Comparison of ENCODE assay signal across 8 mouse cellular contexts in genomic region chr17:50510279-50510678, GRCm38 (mm10). TPM values are rescaled to one million over a fixed set of nuclear protein-coding genes. Genes with fewer than 3 reads are reported as not detected.
DNase-seq lines count a peak whose midpoint lies in the region; ATAC-seq and TF ChIP-seq lines count a peak whose summit lies in the region.

No protein-coding gene starts in this region.

- no peak for DNase-seq in heart, postnatal 0 days (ENCODE audit: low spot score)
- no peak for DNase-seq in heart, postnatal 36 days
- DNase-seq in hindbrain, postnatal 0 days (ENCODE audit: low spot score) = no peak
- DNase-seq in right cerebral cortex, postnatal 10 days (ENCODE audit: low spot score in 2 of 2) = no peak
- DNase-seq in thymus, adult 18-20 months = no peak
- DNase-seq in right cerebral cortex, postnatal 36 days (ENCODE audit: low spot score in 2 of 2) = no peak

- peak overlapping the region; percentile 85 for H3K9ac ChIP-seq in heart, postnatal 0 days (replicated peaks; ENCODE audit: low read depth, low read length)
- H3K9ac ChIP-seq in hindbrain, postnatal 0 days (replicated peaks; ENCODE audit: low read length) = peak overlapping the region; percentile 61
- H3K9ac ChIP-seq in midbrain, embryonic 16.5 days (ENCODE audit: low read depth, low read length) = peak overlapping the region; percentile 99

- no peaks in the 10 kb centered on the region for H3K36me3 ChIP-seq in heart, postnatal 0 days (replicated peaks; ENCODE audit: control insufficient read depth, insufficient read depth, low read length)
- H3K36me3 ChIP-seq in hindbrain, postnatal 0 days (ENCODE audit: insufficient read depth, low read length) = no peaks in the 10 kb centered on the region
- H3K36me3 ChIP-seq in midbrain, embryonic 16.5 days (ENCODE audit: control insufficient read depth, insufficient read depth, low read length) = no peaks in the 10 kb centered on the region

- no peaks in the 10 kb centered on the region for H3K9me3 ChIP-seq in heart, postnatal 0 days (replicated peaks; ENCODE audit: control insufficient read depth, low read length)
- H3K9me3 ChIP-seq in hindbrain, postnatal 0 days (ENCODE audit: low read length) = no peaks in the 10 kb centered on the region
- H3K9me3 ChIP-seq in midbrain, embryonic 16.5 days (replicated peaks; ENCODE audit: control insufficient read depth, low read length, poor library complexity, severe bottlenecking) = no peaks in the 10 kb centered on the region

- TF ChIP-seq CTCF in heart, postnatal 0 days (IDR thresholded peaks at IDR 0.05; ENCODE audit: low read depth) = no peak
- no peak for TF ChIP-seq CTCF in cortical plate, adult 2 months (IDR thresholded peaks at IDR 0.05; ENCODE audit: extremely low read depth, insufficient read depth, low read length)
- no peak for TF ChIP-seq CTCF in hindbrain, postnatal 0 days (IDR thresholded peaks at IDR 0.05; ENCODE audit: low read depth)

- H3K27ac ChIP-seq in heart, postnatal 0 days (ENCODE audit: low read depth) = peak overlapping the region; percentile 78; the same call in 1 of the 2 replicates
- H3K27ac ChIP-seq in cortical plate, adult 2 months (ENCODE audit: insufficient read depth, low read length) = 0 out of 2 replicates have a peak overlapping the region, but pooled peaks have one; percentile 96
- peak overlapping the region; percentile 62; the same call in 1 of the 2 replicates for H3K27ac ChIP-seq in hindbrain, postnatal 0 days
- peak overlapping the region; percentile 95 for H3K27ac ChIP-seq in midbrain, embryonic 16.5 days (ENCODE audit: low read length)

- H3K4me1 ChIP-seq in heart, postnatal 0 days (ENCODE audit: control insufficient read depth, insufficient read depth) = peaks cover 12% of the 10 kb centered on the region
- H3K4me1 ChIP-seq in cortical plate, adult 2 months (ENCODE audit: control insufficient read depth, insufficient read depth, low read length) = peaks cover 5% of the 10 kb centered on the region
- peaks cover 6% of the 10 kb centered on the region; the same call in 1 of the 2 replicates for H3K4me1 ChIP-seq in hindbrain, postnatal 0 days (ENCODE audit: insufficient read depth, low read length)
- H3K4me1 ChIP-seq in midbrain, embryonic 16.5 days (ENCODE audit: control insufficient read depth, insufficient read depth, low read length) = peaks cover 31% of the 10 kb centered on the region

- intact Hi-C loops in heart, postnatal 36 days (cut with DNase I) = no loop called here

- no peaks in the 10 kb centered on the region for H3K27me3 ChIP-seq in heart, postnatal 0 days (ENCODE audit: control insufficient read depth, insufficient read depth, low read length)
- H3K27me3 ChIP-seq in hindbrain, postnatal 0 days (ENCODE audit: insufficient read depth, low read length) = no peaks in the 10 kb centered on the region
- no peaks in the 10 kb centered on the region for H3K27me3 ChIP-seq in midbrain, embryonic 16.5 days (ENCODE audit: control insufficient read depth, insufficient read depth, low read depth, low read length)

- TF ChIP-seq EP300 in heart, postnatal 0 days (IDR thresholded peaks at IDR 0.05; ENCODE audit: low read depth) = no peak

- H3K4me2 ChIP-seq in heart, postnatal 0 days (ENCODE audit: low read depth, low read length) = peak overlapping the region; percentile 85
- peak overlapping the region; percentile 64 for H3K4me2 ChIP-seq in hindbrain, postnatal 0 days (ENCODE audit: low read depth, low read length)
- peak overlapping the region; percentile 78 for H3K4me2 ChIP-seq in midbrain, embryonic 16.5 days (ENCODE audit: low read length)

- no peak for TF ChIP-seq POLR2A in cortical plate, adult 2 months (IDR thresholded peaks at IDR 0.05; ENCODE audit: extremely low read depth, insufficient read depth, low read length)

- 60% methylated on average over 2 of the region's 2 CpGs for WGBS in heart, postnatal 0 days
- 46% methylated on average over 2 of the region's 2 CpGs for WGBS in hindbrain, postnatal 0 days
- 47% methylated on average over 2 of the region's 2 CpGs for WGBS in midbrain, embryonic 16.5 days

- H3K4me3 ChIP-seq in heart, postnatal 0 days (ENCODE audit: low read depth, low read length) = peak overlapping the region; percentile 95
- H3K4me3 ChIP-seq in cortical plate, adult 2 months (ENCODE audit: insufficient read depth, low read length) = peak overlapping the region; percentile 75
- peak overlapping the region; percentile 49 for H3K4me3 ChIP-seq in hindbrain, postnatal 0 days (ENCODE audit: low read length)
- peak overlapping the region; percentile 89 for H3K4me3 ChIP-seq in midbrain, embryonic 16.5 days (ENCODE audit: low read depth, low read length)

- no peak for ATAC-seq in heart, postnatal 0 days (ENCODE audit: insufficient read depth, low read depth)
- ATAC-seq in hindbrain, postnatal 0 days = no peak
- ATAC-seq in midbrain, embryonic 16.5 days = no peak

RNA-seq across cellular contexts. Expression of gene Plcl2, which starts 1.1 kb away (rescaled TPM):
- total RNA-seq in heart, postnatal 0 days (2014; rRNA removed; ENCODE audit: low replicate concordance) = 11.4 and 22.7 TPM in 2 replicates
- 2.4 and 3.0 TPM in 2 replicates for polyA plus RNA-seq in heart, postnatal 0 days (2015; fragmentation: Nextera tagmentation; extraction: Ambion mirVana)
- total RNA-seq in heart, postnatal 36 days (2021) = 10 to 100 TPM in 1 of 2 experiments, 1 to 10 TPM in 1; 7.9 to 11.5 TPM
- 39.3 and 40.4 TPM in 2 replicates for polyA plus RNA-seq in cortical plate, adult 2 months (2012; rRNA removed)
- total RNA-seq in hindbrain, postnatal 0 days (2014; rRNA removed) = 41.2 and 45.1 TPM in 2 replicates
- polyA plus RNA-seq in hindbrain, postnatal 0 days (2015; fragmentation: Nextera tagmentation; extraction: Ambion mirVana) = 7.9 and 8.3 TPM in 2 replicates
- polyA plus RNA-seq in midbrain, embryonic 16.5 days (2015; fragmentation: Nextera tagmentation; extraction: Ambion mirVana) = 9.2 and 9.7 TPM in 2 replicates
